Mouse (Mus musculus): ENCODE data around the gene Tst.
A peak's percentile ranks its signal among the peaks of the same experiment; 100 is the strongest.

- peak; percentile 83 for TF ChIP-seq CTCF (IDR thresholded peaks at IDR 0.05; ENCODE audit: low read depth)
- no peak for TF ChIP-seq EP300 (optimal IDR thresholded peaks at IDR 0.05)
Observed at GRCm38 (mm10) chr15:78354958-78355357, 50.7 kb downstream of the Tst start.

Measured in stomach, postnatal 0 days (tissue).